Mouse (Mus musculus) spleen, adult 18-20 months (tissue): Measurements from ENCODE around the gene Gm14403.
"Not testable (repeated sequence)": the region's sequence is repeated elsewhere in the genome, so short reads cannot be mapped to it uniquely, and the experiment has no call there.

Experiments used
- DNase-seq, 2 experiments: peaks; one replicate each; pipeline ENCODE4 v3.0.0; 2022; ENCODE audit warnings: mixed read lengths in 2 of 2

Gm14403 gene

DNA sequence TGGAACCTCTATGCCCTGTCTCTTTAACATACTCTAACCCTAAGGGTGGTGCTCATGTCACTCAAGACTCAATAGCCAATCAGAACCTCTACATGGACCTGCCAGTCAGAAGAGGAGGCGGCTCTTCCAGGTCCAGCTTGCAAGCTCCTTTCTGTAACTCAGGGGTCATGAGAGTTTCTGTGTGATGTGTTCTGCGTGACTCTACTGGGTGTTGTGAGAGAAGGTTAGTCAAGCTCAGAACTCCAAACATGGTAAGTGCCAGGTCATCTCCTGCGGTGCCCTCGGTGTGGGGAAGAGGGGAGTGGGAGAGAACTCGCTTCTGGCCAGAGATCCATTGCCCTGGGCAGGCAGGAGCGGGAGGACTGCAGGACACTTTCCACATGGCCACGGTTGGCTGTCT is at the start of gene Gm14403:
Gene Gm14403 (plus strand): TSS at position 149 of the 400 bp plus-strand sequence.
- DNase-seq: not testable (repeated sequence)

DNA sequence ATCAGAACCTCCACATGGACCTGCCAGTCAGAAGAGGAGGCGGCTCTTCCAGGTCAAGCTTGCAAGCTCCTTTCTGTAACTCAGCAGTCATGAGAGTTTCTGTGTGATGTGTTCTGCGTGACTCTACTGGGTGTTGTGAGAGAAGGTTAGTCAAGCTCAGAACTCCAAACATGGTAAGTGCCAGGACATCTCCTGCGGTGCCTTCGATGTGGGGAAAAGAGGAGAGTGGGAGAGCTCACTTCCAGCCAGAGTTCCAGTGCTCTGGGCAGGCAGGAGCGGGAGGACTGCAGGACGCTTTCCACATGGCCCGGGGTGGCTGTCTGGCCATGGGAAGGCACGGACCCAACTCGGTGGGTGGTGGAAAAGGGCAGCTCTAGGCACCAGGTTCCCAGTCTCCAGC is 33.3 kb upstream of the Gm14403 start, which contains the start of gene Zfp970:
Gene Zfp970 (plus strand): TSS at position 58 of the 400 bp plus-strand sequence.
- not testable (repeated sequence) for DNase-seq

DNA sequence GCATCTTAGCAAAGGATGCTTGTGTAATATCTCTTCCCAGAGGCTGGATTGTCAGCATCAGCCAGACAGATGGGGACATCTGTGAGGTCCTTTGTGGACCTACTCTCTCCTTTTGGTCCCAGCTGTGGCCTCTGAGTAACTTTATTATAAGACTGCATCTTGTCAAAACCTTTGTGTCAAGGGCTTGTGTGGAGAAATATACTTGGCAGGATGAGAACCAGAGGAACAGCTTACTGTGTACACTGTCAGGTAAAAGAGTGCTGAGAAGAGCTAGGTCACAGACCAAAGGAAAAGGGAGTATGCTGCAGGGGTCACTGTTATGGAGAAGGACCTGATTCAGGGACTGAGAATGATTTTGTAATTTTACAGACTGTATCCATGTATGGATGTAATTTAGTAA is 29.8 kb upstream of the Gm14403 start:
- DNase-seq: not testable (repeated sequence)

DNA sequence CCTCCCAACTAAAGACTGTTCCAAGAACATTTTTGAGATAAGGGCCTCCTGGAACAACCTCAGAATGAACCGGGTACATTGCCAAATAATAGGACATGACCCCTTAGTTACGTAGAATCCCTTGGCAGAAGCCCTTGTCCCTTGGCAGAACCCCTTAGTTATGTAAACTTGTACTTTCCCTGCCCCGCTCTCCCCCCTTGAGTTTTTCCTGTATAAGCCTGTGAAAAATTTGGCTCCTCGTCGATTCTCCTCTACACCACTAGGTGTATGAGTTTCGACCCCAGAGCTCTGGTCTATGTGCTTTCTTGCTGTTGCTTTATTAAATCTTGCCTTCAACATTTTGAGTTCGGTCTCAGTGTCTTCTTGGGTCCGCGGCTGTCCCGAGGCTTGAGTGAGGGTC is 25.8 kb upstream of the Gm14403 start:
- not testable (repeated sequence) for DNase-seq

DNA sequence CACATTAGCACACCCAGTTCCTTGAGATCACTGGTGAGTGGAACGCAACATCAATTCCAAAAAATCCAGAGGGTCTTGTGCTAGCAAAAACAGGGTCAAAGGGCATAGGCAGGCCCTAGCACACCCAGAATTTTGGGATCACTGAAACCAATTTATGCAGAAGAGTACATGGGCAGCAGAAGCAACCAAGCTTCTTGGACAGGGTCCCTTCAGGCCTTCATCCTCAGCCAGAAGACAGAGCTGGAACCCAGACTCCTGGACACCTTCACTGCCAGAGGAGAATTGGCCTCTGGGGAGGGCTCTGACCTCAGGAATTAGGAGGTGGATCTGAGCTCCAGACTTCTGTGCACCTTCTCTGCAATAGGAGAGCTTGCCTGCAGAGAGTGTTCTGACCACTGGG is 16.0 kb upstream of the Gm14403 start:
- DNase-seq: not testable (repeated sequence)

DNA sequence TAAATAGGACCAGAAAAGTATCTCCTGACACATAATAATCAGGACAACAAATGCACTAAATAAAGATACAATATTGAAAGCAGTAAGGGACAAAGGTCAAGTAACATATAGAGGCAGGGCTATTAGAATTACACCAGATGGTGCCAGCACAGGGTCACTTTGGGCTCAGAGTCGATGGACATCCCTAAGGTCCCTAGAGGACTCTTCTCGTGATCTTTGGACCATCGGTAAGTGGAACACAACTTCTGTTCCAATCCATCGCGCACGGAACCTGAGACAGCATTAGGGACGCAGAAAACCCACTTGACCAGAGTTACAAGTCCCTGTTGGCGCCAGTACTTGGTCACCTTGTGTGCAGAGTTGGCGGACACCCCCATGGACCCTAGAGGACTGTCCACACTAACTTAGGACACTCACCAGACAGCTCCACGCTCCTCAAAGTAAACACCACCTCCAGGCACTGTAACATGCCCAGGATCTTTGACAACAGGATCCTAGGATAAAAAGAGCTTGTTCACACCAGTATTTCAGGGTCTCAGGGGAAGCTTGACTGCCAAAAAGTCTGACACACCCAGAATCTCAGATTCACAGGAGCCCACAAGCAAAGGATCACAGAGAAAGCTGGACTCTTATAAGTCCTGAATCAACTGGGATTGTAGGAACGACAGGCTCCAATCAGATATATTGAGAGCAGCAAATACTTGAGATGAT is 14.6 kb upstream of the Gm14403 start:
- not testable (repeated sequence) for DNase-seq

DNA sequence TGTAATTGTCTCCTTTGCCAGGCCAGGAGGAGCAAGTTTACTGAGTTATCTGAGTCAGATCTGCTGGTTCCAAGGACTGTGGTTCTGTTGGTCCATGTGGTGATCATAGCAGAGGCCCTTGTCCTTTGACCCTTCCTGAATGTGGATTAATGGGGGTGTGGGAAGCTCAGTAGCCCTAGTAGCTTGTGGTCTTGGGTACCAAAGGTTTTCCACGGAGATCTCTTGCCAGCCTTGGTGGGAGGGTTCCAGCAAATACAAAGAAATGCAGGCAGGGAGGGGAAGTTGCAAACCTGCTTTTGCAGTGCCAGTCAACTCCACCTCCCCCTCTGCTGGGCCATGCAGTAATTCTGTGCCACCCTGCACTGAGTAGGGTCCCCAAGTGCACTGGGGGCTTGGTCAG is 1.2 kb downstream of the Gm14403 start:
- not testable (repeated sequence) for DNase-seq

DNA sequence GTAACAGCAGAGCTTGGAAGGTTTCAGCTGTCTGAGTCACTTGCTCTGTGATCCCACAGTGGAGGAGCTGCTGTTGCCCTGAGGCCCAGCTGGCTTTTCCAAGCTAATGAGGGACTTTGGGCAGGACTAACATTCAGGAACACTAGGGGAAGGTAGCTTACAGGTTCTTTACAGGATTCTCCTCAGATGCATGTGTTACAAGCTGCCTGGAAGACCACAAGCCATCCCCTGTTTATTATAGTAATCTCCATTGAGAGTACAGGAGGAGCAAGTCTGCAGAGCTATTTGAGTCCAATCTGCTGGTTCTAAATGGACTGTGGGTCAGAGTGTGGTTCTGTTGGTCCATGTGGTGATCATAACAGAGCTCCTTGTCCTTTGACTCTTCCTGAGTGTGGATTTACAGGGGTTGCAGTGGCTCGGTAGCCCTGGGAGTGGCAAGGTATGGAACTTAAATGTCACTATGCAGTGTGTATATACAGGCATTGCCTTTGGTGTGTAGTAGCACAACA is 7.2 kb downstream of the Gm14403 start:
- DNase-seq: not testable (repeated sequence)

DNA sequence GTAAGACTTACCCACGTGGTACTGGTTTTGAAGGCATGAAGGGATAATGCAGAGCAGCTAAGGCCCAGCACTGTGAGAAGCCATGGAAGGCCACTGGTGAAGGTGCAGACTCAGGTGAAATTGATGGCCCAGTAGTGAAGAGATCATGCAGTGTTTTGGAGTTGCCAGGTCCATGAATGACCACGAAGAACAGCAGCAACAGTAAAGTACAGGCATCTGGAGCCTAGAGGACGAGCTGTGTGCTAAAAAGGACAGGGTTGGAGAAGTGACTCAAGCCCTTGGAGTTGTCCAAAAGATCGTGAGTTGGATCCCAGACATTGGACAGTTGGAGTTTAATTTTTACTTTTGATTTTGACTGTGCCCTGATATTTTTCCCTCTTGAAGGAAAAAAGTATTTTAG is 13.4 kb downstream of the Gm14403 start:
- DNase-seq: not testable (repeated sequence)

DNA sequence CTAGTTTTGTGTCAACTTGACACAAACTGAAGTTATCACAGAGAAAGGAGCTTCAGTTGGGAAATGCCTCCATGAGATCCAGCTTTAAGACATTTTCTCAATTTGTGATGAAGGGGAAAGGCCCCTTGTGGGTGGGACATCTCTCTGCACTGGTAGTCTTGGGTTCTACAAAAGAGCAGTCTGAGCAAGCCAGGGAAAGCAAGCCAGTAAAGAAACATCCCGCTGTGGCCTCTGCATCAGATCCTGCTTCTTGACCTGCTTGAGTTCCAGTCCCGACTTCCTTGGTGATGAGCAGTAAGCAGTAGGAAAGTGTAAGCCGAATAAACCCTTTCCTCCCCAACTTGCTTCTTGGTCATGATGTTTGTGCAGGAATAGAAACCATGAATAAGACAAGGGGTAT is 14.0 kb downstream of the Gm14403 start:
- not testable (repeated sequence) for DNase-seq

DNA sequence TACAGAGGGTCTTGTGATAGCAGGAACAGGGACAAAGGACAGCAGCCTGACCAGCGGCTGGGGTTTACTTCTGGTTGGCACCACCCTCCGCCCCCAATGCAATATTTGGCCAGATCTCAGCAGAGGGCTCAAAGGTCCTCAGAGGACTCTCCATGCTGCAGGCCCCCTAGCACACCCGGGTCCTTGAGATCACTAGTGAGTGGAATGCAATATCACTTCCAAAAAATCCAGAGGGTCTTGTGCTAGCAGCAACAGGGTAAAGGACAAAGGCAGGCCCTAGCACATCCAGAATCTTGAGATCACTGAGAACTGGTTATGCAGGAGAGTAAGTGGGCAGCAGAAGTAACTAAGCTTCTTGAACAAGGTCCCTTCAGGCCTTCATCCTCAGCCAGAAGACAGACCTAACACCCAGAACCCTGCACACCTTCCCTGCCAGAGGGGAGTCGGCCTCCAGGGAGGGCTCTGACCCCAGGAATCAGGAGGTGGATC is 16.0 kb downstream of the Gm14403 start:
- DNase-seq: not testable (repeated sequence)

DNA sequence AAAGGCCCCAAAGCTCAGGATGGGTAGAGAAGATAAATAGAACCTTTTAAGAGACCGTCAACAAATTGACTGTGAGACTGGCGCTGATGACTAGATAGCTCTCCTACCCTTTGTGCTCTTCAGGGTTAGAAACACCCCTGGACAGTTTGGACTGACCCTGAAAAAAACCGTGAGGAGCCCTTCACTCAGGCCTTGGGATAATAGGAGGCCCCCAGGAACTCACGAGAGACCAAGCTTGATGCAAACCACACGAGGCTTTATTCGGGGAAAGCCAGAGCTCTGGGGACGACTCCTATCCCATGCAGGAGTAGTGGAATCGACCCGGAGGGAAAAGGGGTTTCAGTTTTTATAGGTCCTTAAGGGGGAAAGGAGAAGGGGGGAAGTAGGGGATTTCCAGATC is 19.7 kb downstream of the Gm14403 start:
- DNase-seq: not testable (repeated sequence)

DNA sequence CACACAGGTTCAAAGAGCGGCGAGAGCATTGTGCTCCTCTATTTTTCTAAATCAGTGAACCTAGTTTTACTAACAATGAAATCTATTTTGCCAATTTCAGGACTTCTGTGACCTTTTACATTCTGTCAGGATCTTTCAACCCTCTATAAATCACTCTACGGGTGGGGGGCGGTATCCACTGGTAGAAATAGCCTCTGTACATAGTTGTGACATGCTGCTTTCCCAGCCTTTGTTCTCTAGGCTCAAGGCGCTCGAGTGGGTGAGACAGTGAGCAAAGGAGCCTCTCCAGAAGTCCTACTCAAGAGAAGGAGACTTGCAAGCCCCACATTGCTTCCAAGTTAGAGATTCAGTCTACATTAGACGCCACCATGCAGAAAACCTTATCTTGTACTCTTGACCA is 20.3 kb downstream of the Gm14403 start:
- not testable (repeated sequence) for DNase-seq

DNA sequence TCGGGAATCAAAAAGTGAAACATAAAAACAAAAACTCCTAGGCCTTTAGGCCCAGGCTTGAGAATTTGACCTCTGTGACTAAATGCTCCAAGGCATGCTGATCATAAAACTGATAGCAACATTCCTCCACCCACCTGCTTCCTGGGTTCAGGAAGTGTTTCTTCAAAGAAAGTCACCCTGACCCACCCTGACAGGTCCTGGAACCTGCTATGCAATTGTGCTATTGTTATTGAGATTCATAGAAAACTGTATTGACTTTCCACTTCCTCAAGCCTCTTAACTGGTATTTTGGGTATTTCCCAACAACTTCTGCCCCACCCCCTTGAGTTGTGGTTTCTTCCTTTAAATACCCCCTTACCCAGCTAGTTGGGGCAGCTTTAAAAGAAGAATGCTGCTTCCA is 20.9 kb downstream of the Gm14403 start:
- DNase-seq: not testable (repeated sequence)

DNA sequence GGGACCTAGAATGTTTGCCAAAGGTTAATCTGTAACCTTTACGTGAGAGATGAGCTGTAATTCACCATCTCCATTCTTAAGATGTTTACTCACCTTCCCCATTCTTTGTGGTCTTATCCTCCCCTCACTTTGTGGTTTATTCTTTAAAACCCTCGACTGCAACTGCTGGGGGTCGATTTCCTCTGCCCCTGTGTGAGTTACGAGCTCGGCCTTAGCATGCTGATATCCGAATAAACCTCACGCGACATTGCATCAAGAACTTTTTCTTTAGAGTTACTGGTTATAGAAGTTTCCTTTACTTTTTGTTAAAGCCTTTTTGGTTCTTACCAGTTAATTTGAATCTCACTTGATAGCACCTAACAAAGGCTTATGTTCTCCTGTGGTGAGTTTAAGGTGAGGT is 22.0 kb downstream of the Gm14403 start:
- DNase-seq: no peak

DNA sequence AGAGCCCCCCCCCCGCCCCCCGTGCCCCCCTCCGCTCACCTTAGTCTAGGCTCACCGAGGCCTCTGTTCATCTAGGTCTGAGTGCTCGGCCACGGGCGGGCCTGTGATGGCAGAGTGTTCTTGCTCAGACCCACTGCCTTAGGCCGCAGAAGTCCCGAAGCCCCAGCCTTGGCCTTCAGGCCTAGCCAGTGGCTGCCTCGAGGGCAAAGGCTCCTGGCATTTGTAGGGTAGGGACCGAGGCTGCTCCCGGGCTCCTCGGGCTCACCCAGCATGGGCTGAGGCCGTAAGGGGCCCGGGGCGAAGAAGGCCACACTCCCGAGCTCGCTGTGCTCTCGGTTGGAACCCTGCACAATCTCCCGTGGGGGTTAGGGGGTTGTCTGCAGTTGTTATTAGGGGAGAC is 25.0 kb downstream of the Gm14403 start:
- no peak for DNase-seq

DNA sequence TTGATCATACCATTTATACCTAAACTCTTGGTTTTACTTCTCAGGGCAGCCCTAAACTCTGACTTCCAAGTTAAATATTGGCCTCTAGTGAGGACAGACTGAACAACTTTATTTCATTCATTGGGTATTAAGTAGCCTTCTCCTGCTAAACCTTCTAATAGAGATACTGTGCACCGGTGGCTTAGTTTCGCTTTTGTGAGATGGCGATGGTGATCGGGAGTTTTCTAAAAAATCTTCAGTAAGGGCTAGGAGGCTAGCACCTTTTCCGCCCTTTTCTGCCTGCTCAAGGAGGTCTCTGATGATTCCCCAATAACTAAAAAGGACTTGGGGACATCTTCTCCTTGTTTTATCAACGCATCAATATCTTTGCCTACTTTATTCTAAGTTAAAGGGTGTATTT is 25.7 kb downstream of the Gm14403 start:
- DNase-seq: not testable (repeated sequence)

DNA sequence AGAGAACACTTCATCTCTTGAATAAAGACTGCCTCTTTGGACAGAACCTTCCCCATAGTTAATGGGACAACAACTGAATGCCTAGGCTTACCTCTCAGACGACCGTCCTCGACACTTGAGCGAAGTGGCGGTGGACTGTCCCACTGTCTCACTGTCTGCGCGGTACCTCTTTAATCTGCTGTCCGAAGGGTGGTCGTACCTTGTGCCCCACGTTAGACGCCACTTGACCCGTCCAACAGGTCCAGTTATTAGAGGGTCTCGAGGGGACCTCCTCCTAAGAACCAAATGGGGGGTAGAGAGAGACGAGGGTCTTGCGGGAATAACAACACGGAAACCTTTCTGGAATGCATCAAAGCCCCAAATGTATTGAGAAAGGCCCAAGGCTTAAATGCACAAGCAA is 26.2 kb downstream of the Gm14403 start:
- not testable (repeated sequence) for DNase-seq

DNA sequence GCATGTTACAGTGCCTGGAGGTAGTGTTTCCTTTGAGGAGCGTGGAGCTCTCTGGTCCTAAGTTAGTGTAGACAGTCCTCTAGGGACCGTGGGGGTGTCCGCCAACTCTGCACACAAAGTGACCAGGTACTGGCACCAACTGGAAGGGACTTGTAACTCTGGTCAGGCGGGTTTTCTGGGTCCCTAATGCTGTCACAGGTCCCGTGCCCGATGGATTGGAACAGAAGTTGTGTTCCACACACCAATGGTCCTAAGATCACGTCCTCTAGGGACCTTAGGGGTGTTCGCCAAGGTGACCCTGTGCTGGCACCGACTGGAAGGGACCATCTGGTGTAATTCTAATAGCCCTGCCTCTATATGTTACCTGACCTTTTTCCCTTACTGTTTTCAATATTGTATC is 37.9 kb downstream of the Gm14403 start:
- no peak for DNase-seq

DNA sequence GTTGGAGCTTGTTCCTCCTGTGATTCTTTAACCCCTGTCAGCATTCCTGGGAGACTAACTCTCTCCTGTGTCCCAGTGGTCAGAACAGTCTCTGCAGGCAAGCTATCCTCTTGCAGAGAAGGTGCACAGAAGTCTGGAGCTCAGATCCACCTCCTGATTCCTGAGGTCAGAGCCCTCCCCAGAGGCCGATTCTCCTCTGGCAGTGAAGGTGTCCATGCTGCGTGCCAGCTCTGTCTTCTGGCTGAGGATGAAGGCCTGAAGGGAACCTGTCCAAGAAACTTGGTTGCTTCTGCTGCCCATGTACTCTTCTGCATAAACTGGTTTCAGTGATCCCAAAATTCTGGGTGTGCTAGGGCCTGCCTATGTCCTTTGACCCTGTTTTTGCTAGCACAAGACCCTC is 39.1 kb downstream of the Gm14403 start:
- not testable (repeated sequence) for DNase-seq

DNA sequence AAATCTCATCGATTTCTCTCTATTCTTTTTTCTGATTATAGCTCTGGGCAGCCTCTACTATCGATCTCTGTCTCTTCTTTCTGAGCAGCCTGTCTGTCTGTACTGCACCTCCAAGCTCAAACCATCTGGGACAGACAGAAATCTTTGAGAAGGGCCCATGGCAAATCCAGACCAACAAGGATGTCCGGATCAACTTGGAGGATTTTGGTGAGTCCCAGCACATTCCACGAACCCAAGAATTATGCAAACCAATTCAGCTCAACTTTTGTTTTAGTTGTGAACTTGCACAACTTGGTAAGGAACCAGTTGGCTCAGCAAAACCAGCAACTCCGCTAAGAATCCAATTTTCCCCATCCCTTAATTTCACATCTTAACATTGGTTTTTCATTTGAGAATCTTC is 39.7 kb downstream of the Gm14403 start:
- not testable (repeated sequence) for DNase-seq

DNA sequence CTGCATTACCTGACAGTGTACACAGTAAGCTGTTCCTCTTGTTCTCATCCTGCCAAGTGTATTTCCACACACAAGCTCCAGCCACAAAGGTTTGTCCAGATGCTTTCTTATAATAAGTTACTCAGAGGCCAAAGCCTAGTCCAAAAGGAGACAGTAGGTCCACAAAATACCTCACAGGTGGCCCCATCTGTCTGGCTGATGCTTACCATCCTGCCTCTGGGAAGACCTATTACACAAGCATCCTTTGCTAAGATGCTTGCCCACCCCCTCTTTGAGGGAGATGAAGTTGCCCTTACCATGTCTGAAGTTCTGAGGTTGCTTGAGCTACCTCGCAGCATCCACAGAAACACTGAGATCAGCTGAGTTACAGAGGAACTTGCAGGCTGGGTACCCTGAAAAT is 57.2 kb downstream of the Gm14403 start:
- DNase-seq: not testable (repeated sequence)
